Mouse (Mus musculus) natural killer cell, adult 2 months (primary cell): ENCODE data around the gene Spata13.

Experiments used
- DNase-seq, 2 experiments: peaks; one replicate each; pipeline ENCODE4 v3.0.0; 2022; ENCODE audit warnings: low spot score in 2 of 2

Gene Spata13

DNA sequence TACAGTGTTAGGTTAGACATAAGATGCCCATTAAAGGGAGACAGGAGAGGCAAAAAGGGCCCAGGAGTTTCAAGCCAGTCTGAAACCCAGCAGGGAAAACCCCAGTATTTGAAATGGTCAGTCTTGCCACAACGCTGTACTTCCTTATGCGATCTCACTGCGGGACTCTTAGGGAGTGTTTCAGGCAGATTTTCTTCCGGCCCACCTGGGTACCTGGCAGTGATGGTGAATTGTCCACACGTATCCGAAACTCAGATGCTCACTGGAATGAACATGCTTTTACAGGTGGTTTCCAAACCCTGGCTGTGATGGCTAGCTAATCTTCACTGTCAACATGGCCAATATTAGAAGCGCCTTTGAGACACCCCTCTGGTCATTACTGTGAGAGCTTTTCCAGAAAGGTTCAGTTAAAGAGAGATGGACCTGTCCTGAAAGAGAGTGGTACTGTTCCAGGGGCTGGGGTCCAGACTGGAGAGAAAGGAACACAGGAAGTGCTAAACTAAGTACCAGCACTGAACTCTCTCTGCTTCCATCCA is 148.4 kb downstream of the Spata13 start:
- no peak for DNase-seq

DNA sequence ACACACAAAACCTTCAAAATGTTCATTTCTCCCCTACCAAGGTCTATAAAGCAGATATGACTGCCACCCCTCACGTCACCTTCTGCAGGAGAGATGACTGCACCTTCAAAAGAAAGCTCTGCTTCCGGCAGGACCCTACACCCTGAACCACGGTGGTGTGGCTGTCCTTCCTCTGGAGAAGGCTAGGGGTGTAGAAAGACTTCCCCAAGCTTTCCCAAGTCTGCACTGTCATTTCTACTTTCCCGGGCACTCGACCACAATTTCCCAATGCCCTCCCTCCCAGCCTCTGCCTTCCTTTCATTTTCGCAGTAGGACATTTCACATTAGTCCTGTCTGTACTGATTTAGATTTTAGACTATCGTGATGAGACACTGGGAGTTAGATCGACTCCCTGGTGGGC is 149.4 kb downstream of the Spata13 start:
- DNase-seq, result no peak

DNA sequence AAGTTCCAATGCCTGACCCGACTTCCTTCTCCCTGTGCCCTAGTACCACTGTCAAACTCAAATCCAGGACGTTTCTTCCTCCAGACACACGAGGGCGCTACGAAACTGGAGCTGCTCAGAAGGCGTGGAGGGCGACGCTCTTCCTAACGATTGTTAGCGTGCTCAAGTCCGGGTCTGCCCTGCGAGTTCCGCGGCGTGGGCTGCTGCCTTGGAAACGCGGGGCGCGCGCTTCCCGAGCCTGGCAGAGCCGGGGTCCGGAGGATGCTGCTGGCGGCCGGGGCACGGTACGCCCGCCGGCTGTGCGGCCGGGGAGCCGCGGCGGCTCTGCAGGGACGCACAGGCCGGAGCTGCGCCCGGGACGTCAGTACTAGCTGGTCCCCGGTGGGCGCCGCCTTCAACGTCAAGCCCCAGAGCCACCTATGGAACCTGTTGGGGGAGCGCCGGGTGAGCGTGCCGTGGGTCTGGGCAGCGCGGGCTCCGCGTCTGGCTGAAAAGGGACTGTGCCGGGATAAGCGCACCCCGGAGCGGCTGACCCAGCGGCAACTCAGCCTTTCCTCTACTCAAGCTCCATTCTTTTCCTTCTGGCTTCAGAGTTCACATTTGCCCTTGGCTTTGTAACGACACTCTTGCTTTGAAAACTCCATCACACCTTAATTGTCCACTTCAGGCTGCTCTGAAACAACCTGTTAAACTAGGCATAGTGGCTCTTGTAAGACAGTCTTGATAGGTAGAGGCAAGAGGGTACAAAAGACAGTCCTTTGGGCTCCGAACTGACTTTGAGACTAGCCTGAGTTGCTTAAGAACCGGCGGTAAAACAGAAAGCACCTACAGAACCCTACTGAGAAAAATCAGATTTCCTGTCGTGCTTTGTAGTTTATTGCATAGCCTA is 150.9 kb downstream of the Spata13 start, which contains the start of gene Mipep:
TSS of gene Mipep (plus strand) at position 147 of the 889 bp plus-strand sequence.
- peak; percentile 75 to 85 for DNase-seq

DNA sequence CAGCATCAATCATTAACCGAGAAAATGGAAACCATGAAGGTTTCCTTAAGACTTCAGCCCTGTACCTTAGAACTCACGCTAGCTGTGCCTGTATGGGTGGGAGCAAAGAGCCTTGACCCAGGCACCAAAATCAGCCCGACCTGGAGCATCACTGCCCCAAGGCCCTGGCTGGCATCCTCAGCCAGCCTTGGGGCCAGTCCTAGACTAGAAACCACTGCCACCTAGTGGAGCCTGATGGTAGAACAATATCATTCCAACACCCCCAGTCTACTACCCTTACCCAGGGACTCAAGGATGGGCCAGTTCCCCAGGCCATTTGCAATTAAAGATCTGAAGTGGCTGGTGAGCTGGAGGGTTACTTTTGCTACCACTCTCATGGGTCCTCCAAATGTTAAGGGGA is 156.3 kb downstream of the Spata13 start:
- DNase-seq, result peak; percentile 47 to 64

DNA sequence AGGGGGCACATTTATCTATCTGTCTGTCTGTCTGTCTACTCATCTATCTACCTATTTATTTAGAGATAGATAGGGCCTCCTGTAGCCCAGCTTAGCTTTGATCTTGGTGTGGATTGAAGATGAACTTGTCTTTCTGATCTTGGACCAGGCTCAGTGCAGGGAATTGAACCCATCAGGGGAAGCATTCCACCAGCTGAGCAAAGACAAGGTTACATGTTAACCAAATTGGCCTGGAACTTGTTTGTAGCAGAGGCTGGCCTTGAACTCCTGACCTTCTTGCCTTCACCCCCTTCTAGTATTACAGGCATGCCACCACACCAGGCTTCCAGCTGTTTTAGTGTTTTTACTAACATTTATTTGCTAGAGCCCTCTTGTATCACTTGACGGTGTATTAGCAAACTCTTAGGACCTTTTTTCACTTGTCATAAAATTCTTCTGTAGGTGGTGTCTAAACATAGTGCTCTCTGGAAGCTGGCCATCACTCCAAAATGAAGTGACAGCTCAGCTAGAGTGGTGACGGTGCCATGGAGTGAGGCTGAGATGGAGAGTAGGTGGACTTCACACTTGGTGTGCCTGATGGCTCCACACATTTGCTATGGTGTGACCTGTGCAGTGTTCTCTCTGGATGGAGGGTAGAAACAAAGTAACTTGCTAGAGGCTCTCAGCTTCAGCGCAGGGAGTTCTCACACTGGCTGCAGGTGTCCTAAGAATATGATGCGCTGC is 163.0 kb downstream of the Spata13 start:
- no peak for DNase-seq

DNA sequence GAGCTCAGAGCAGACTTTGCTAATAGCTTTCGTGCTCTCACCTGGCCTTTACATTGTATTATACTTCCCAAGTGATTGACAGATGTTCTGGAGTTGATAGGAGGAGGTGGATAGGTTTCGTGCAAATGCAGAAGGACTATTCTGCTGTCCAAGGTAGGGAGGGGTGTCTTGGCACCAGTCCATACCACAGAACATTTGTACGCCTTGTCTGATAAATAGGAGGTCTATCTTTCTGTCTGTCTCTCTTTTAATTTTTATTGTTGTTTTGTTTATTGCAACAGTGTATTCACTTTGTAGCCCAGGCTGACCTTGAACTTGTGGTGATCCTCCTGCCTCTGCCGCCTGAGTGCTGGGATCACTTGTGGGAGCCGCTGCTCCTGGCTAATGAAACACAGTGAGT is 163.8 kb downstream of the Spata13 start:
- DNase-seq, result no peak

DNA sequence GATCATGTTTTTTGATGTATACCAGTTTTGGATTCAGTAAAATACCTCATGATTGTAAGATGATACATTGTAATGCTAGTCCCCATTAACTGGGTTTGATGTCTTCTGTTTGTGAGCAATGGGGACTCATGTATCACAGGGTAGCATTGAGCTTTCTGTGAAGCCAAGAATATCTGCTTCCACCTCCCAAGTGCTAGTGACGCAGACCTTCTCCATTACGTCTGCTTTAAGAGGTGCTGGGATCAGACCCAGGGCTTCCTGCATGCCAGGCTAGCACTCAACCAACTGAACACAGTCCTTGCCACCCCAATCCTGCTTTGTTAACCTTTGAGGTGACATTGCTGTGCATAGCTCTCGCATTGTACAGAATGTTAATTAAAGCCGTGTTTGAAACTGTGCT is 164.9 kb downstream of the Spata13 start:
- DNase-seq, result no peak

DNA sequence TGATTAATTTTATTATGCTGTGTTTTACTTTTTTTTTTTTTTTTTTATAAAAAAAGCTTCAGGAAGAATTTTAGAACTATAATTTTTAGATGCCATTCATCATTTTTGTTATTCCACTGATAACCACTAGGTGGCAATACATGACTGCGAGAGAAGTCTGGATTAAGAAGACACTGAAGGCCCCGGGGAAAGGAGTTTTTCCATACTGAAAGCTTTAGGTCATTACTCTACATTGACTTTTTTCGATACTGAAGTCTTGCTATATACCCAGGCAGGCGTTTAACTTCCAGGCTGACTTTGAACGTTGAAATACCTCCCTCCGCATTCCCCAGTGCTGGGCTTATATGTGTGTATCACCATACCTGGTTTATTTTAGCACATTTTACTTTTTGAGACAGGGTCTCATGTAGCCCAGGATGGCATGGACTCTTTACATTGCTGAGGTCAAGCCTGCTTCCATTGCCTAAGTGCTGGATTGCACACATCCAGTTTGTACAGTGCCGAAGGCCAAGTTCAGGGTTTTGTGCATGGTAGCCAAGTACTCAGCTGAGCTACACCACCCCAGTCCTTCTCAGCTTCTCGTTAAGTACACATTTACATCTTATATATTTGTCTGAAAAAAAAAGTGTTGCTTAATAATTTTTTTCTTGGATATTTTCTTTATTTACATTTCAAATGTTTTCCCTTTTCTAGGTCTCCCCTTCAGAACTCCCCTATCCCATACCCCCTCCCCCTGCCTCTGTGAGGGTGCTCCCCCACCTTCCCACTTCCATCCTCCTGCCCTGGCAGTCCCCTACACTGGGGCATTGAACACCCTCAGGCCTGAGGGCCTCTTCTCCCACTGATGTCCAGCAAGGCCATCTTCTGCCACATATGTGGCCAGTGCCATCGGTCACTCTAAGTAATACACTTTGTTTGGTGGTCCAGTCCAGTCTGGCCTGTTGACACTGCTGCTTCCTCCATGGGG is 166.2 kb downstream of the Spata13 start:
- peak in 1 of 2 experiments; percentile 8 for DNase-seq

DNA sequence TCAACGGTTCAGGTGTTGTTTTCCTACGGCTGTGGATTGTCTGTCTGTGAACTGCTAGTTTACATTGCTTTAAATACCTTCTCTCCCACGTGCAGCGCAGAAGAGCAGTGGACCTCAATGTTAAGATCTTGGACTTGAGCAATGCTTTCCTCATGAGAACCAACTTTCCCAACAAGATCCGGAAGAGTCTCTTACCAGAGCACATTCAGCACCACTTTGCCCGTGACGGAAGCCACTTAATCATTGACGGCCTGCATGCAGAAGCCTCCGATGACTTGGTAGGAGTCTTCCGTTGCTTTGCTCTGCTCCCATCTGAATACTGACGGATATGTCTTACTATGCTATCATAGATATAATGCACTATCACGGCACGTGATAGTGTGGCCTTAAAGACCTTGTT is 168.2 kb downstream of the Spata13 start:
- no peak for DNase-seq

DNA sequence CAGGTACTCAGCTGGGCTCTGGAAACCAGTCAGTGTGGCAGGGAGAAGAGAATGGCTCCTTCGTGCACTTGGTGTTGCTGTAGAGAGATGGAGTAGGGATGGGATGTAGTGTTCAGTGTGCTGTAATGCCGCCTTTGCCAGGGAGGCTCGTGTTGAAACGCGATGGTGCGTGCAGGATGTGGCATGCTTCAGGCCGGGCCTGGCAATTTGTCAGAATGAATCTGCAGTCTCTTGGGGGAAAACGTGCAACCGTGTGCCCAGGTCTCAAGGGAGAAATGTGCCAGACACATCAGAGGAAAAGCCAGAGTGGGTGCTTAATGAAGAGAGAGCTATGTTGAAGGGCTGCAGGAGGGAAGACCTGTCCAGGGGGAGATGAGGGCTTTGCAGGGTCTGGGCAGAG is 171.2 kb downstream of the Spata13 start:
- no peak for DNase-seq

DNA sequence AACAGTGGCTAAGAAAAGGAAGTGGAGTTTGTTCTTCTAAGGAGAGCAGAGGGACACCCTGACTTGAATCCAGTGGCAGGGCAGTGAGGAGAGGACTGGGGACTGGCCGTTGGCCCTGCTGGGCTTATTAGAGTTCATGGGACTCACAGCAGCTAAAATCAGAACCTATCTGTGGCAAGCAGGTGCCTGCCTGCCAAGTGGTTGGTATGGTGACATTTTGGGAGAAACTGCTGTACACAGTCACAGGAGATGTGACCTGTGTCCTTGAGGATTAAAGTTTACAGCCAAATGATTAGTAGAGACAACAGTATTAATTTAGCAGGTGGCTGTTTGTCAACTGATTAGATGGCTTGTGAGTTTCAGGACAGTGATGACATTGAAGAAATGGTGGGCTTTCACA is 172.1 kb downstream of the Spata13 start:
- no peak for DNase-seq

DNA sequence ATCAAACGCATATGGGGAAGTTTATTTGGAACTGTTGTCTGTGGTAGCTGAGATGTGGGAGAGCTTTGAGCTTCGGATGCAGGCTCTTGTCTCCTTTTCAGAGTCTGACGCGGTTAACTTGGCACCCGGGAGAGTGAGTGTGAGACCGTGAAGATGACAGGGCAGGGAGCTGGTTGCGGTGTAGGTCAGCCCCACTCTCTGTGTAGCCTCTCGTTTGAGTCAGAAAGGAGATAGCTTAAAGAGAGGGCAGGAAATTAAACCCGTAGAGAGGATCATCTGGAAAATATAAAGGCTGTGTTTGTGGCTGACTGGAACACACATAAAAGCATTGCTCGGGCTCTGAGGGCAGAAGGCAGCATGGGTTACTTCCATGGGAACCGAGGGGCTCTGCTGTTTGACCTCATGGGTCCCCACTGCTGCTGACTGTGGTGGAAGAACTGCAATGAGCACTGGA is 173.1 kb downstream of the Spata13 start:
- DNase-seq, result no peak

DNA sequence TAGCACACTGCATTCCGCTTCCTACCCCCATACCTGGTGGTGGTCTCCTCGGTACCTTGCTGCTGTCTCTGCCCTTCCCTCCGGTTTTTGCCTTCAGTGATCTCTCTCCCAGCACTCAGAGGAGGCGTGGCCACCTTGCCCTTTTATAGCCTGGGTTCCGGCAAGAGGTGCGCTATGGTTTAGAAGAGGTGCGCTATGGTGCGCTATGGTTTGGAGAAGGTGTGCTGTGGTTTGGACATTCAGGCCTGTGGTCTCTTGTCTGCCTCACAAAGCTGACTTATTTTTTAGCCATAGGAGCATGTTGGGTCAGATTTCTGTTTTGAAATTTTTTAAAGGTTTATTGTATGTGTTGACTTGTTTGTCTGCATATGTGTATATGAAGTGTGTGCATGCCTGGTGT is 176.1 kb downstream of the Spata13 start:
- no peak for DNase-seq

DNA sequence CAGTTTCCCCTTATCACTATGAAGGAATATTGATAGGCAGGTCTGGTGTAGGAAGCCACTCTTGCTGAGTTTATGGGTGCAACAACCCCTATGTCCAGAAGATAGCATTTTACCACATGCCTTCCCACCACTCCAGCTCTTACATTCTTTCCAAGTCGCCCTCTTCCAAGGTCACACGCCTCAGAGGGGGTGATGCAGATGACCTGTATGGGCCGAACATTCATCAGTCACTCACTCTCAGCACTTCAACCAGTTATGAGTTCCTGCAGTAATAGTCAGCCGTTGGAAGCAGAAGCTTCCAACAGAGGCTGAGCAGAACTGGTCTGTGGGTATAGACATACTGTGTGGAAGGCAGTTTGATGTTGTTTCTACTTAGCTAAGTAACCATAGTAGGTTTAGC is 177.7 kb downstream of the Spata13 start:
- no peak for DNase-seq
